ENCODE assay signal across 36 mouse cellular contexts in genomic region chr5:119628100-119628499, GRCm38 (mm10). TPM values are rescaled to one million over a fixed set of nuclear protein-coding genes. Genes with fewer than 3 reads are reported as not detected.
"Had no signal": no experiment of that assay in that cellular context is flagged by ENCODE, and none has a peak within 500 bp of the region (broad histone marks: within the 10 kb centered on the region; RNA-seq: fewer than 3 reads in every experiment).

No protein-coding gene starts in this region.

- H3K36me3 ChIP-seq: heart, embryonic 10.5 days; heart, embryonic 12.5 days; heart, embryonic 13.5 days; heart, embryonic 15.5 days; hindbrain, embryonic 10.5 days; hindbrain, embryonic 12.5 days; hindbrain, embryonic 13.5 days; hindbrain, embryonic 15.5 days; intestine, embryonic 15.5 days; kidney, embryonic 15.5 days had no signal

- DNase-seq: heart, postnatal 10 days; heart, postnatal 14 days; heart, postnatal 36 days; heart, postnatal 4 days; kidney, adult 11 months; kidney, adult 18-20 months; kidney, adult 2 months; kidney, adult 8-10 months; kidney, adult 9 months; kidney, postnatal 10 days; kidney, postnatal 14 days; kidney, postnatal 25 days; kidney, postnatal 36 days; kidney, postnatal 4 days; layer of hippocampus, adult 9-11 months; layer of hippocampus, postnatal 36 days had no signal

- H3K9ac ChIP-seq: heart, embryonic 12.5 days; heart, embryonic 13.5 days; heart, embryonic 15.5 days; hindbrain, embryonic 12.5 days; hindbrain, embryonic 13.5 days; hindbrain, embryonic 14.5 days; hindbrain, embryonic 15.5 days; intestine, embryonic 15.5 days; kidney, embryonic 15.5 days had no signal

- H3K4me3 ChIP-seq: heart, embryonic 10.5 days; heart, embryonic 12.5 days; heart, embryonic 13.5 days; heart, embryonic 15.5 days; hindbrain, embryonic 10.5 days; hindbrain, embryonic 12.5 days; hindbrain, embryonic 13.5 days; hindbrain, embryonic 15.5 days; intestine, embryonic 15.5 days; kidney, embryonic 15.5 days; layer of hippocampus, adult 2 months had no signal

- H3K27ac ChIP-seq: heart, embryonic 10.5 days; heart, embryonic 13.5 days; heart, embryonic 15.5 days; hindbrain, embryonic 10.5 days; hindbrain, embryonic 12.5 days; hindbrain, embryonic 13.5 days; hindbrain, embryonic 14.5 days; hindbrain, embryonic 15.5 days; hindbrain, postnatal 0 days; intestine, embryonic 15.5 days; kidney, embryonic 15.5 days; kidney, postnatal 0 days; layer of hippocampus, adult 2 months had no signal

- H3K4me2 ChIP-seq: heart, embryonic 11.5 days; heart, embryonic 12.5 days; heart, embryonic 13.5 days; heart, embryonic 15.5 days; hindbrain, embryonic 12.5 days; hindbrain, embryonic 13.5 days; hindbrain, embryonic 14.5 days; hindbrain, embryonic 15.5 days; intestine, embryonic 15.5 days; kidney, embryonic 15.5 days had no signal

- ATAC-seq: hindbrain, embryonic 16.5 days; hindbrain, postnatal 0 days; inflammation-experienced regulatory T-cells, adult 6 months; intestine, embryonic 16.5 days; intestine, postnatal 0 days had no signal

- H3K9me3 ChIP-seq: heart, embryonic 10.5 days; heart, embryonic 12.5 days; heart, embryonic 13.5 days; heart, embryonic 15.5 days; hindbrain, embryonic 10.5 days; hindbrain, embryonic 12.5 days; hindbrain, embryonic 13.5 days; hindbrain, embryonic 15.5 days; intestine, embryonic 15.5 days; kidney, embryonic 15.5 days had no signal

RNA-seq across cellular contexts. Expression of gene Tbx3, which starts 42.4 kb away (rescaled TPM):
- total RNA-seq: hematopoietic stem cell, adult 5-6 weeks had no signal
